Mouse (Mus musculus) megakaryocyte, adult 5-6 weeks (primary cell): Measurements from ENCODE around the gene Cx3cr1. TPM values are rescaled to one million over a fixed set of nuclear protein-coding genes. Genes with fewer than 3 reads are reported as not detected.

Experiments used
- ATAC-seq: 2 replicates; pipeline ENCODE4 v1.8.0; 2016; ENCODE audit warnings: mild to moderate bottlenecking, inconsistent platforms; ENCODE audit not compliant: poor library complexity, severe bottlenecking
- total RNA-seq, 2 experiments: library from RNA; stranded (forward) in 1 of 2; stranded (reverse) in 1 of 2; fragments of 153-499, 151-499 nt in 1 of 2; fragments of 221-1000, 200-1000 nt in 1 of 2; gene quantifications; 2 replicates each; pipeline versions ENCODE4 v1.2.3 to v1.2.4; 2015 to 2017

Cx3cr1 gene
- total RNA-seq, 2 experiments from 2014 or later = 88.0 to 111 TPM

- no peak for ATAC-seq
These were observed 167.1 kb downstream of the Cx3cr1 start for GRCm38 (mm10) chr9:119902410-119903151.

GRCm38 (mm10) chr9:119899446-119899845 lies 170.2 kb downstream of the Cx3cr1 start:
- ATAC-seq = no peak

- peak; percentile 55 for ATAC-seq
These were observed 174.5 kb downstream of the Cx3cr1 start for GRCm38 (mm10) chr9:119895040-119895721.

GRCm38 (mm10) chr9:119894339-119895009 lies 175.2 kb downstream of the Cx3cr1 start, which contains the start of gene Wdr48:
Wdr48 (plus strand) TSS chr9:119894878.
- ATAC-seq = peak; percentile 97

GRCm38 (mm10) chr9:119893881-119894280 lies 175.8 kb downstream of the Cx3cr1 start:
- no peak for ATAC-seq

GRCm38 (mm10) chr9:119890692-119891091 lies 179.0 kb downstream of the Cx3cr1 start:
- no peak for ATAC-seq

- ATAC-seq = no peak
These were observed 180.2 kb downstream of the Cx3cr1 start for GRCm38 (mm10) chr9:119889446-119889845.

- ATAC-seq = no peak
These were observed 180.8 kb downstream of the Cx3cr1 start for GRCm38 (mm10) chr9:119888843-119889246.

GRCm38 (mm10) chr9:119887144-119887901 lies 182.4 kb downstream of the Cx3cr1 start:
- no peak for ATAC-seq

GRCm38 (mm10) chr9:119854170-119854569 lies 215.5 kb downstream of the Cx3cr1 start:
- no peak for ATAC-seq

GRCm38 (mm10) chr9:119853071-119853846 lies 216.4 kb downstream of the Cx3cr1 start:
- ATAC-seq = no peak

- ATAC-seq = no peak
These were observed 217.2 kb downstream of the Cx3cr1 start for GRCm38 (mm10) chr9:119852347-119853030.

Other genes with a start within 250 kb of the Cx3cr1 start
- gene Scn11a, start 244.4 kb downstream of the Cx3cr1 start, total RNA-seq (2015) = not detected in 2 replicates
- not detected in 2 replicates for gene Scn11a, start 244.4 kb downstream of the Cx3cr1 start, total RNA-seq (2017)
- gene Wdr48, start 175.0 kb downstream of the Cx3cr1 start, total RNA-seq (2015) = 49.1 and 62.1 TPM in 2 replicates
- 40.8 and 56.3 TPM in 2 replicates for gene Wdr48, start 175.0 kb downstream of the Cx3cr1 start, total RNA-seq (2017)
- gene Gorasp1, start 132.3 kb downstream of the Cx3cr1 start, total RNA-seq (2015) = 3.2 and 4.5 TPM in 2 replicates
- 2.3 and 3.9 TPM in 2 replicates for gene Gorasp1, start 132.3 kb downstream of the Cx3cr1 start, total RNA-seq (2017)
- gene Ttc21a, start 132.3 kb downstream of the Cx3cr1 start, total RNA-seq (2015) = 0.22 and 0.41 TPM in 2 replicates
- gene Ttc21a, start 132.3 kb downstream of the Cx3cr1 start, total RNA-seq (2017) = 0.28 and 0.55 TPM in 2 replicates
- gene Csrnp1, start 85.2 kb downstream of the Cx3cr1 start, total RNA-seq (2015) = 7.9 and 11.6 TPM in 2 replicates
- 11.8 and 12.5 TPM in 2 replicates for gene Csrnp1, start 85.2 kb downstream of the Cx3cr1 start, total RNA-seq (2017)
- gene Xirp1, start 46.3 kb downstream of the Cx3cr1 start, total RNA-seq (2015) = 0.09 TPM in 1 of 2 replicates, not detected in the other
- not detected in 2 replicates for gene Xirp1, start 46.3 kb downstream of the Cx3cr1 start, total RNA-seq (2017)
- not detected in 2 replicates for gene Ccr8, start 22.2 kb upstream of the Cx3cr1 start, total RNA-seq (2015)
- not detected in 2 replicates for gene Ccr8, start 22.2 kb upstream of the Cx3cr1 start, total RNA-seq (2017)
- 19.1 and 21.9 TPM in 2 replicates for gene Slc25a38, start 40.5 kb upstream of the Cx3cr1 start, total RNA-seq (2015)
- gene Slc25a38, start 40.5 kb upstream of the Cx3cr1 start, total RNA-seq (2017) = 26.6 and 32.4 TPM in 2 replicates
- 2,172 and 2,241 TPM in 2 replicates for gene Rpsa, start 57.8 kb upstream of the Cx3cr1 start, total RNA-seq (2015)
- gene Rpsa, start 57.8 kb upstream of the Cx3cr1 start, total RNA-seq (2017) = 3,573 and 3,619 TPM in 2 replicates
- not detected in 2 replicates for gene Mobp, start 79.8 kb upstream of the Cx3cr1 start, total RNA-seq (2015)
- gene Mobp, start 79.8 kb upstream of the Cx3cr1 start, total RNA-seq (2017) = not detected in 2 replicates
- gene Myrip, start 231.6 kb upstream of the Cx3cr1 start, total RNA-seq (2015) = 0.46 TPM in 1 of 2 replicates, not detected in the other
- not detected in 2 replicates for gene Myrip, start 231.6 kb upstream of the Cx3cr1 start, total RNA-seq (2017)